Mouse (Mus musculus): ENCODE results near the gene Vcan.

Gene Vcan

DNA sequence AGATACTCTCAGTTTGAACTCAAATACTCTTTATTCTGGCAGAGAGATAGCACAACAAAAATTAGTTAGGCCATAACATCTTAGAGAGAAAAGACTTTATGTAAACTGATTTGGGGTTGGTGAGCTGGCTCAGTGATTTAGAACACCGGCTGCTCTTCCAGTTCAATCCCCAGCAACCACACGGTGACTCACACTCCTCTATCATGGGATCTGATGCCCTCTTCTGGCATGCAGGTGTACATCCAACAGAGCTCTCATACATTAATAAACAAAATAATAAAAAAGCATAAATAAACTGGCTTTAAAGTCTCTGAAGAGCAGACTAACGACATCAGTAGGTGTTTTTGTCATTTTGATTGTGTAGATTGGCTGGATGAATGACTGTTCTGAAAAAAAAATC is 21.8 kb downstream of the Vcan start:
- DNase-seq (ENCODE audit: low spot score), result no peak

DNA sequence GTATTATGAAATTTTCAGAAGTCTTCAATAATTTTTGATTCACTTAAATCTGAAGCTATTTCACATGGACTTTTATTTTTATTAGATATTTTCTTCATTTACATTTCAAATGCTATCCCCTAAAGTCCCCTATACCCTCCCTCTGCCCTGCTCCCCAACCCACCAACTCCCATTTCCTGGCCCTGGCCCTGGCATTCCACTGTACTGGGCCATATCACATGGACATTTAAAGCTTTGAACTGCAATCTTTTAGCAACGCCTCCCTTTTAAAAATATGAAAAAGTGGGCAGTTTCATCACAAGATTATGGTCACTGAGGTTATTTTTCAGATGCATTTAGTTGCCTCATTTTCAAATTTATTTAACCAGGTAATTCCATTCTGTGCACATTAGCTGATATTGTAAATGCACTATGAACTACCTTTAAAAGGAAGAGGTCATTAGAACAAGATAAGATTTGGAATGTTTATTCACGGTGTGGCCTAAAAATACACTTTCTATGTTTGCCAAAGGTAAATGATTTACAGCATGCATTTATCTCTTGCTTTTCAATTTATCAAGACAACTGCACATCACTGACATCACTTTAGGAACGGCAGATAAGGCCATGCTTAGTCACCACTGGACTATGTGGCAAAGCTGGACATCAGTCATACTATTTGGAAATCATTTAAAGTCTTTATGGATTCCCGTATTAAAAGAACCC is 32.7 kb downstream of the Vcan start:
- no peak for DNase-seq (ENCODE audit: low spot score)

GRCm38 (mm10) chr13:89708151-89708927 is 34.0 kb downstream of the Vcan start:
- DNase-seq (ENCODE audit: low spot score), result no peak

DNA sequence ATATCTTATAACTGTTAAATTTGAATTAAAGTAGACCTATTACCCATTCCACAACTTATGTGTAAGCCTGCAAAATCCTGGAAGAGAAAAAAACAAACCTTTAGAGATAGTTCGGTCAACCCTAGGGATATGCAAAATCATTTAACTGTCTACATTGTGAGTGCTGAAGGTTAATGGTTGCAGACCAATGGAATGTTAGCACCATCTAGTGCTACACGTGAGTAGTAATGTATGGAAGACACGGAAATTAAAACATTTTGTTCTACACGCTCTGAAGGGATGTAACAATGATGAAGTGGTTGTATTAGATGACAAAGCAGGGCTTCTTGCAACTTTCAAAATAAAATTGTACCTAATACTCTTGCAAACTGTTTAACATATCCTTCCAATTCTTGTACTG is 39.9 kb downstream of the Vcan start:
- no peak for DNase-seq (ENCODE audit: low spot score)

GRCm38 (mm10) chr13:89699998-89700555 is 42.2 kb downstream of the Vcan start:
- DNase-seq (ENCODE audit: low spot score), result no peak

DNA sequence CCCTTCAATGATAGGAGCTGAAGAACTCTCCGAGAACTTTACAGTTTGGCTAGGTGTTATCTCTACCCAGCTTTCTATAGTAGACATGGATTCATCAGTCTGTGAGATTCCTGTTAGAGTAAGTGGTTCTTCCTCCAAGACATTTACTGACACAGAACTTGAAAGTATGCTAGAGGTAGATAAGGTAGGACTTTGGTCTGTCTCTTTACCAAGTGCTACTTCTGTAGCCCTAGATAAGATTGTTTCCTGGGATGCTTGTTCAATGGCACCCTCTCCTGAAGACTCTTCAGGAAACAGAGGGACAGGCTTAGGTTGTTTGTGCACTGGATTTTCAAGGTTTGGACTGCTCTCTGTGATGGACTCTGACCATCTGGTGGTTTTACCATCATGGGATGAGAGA is 49.7 kb downstream of the Vcan start:
- DNase-seq (ENCODE audit: low spot score), result no peak

DNA sequence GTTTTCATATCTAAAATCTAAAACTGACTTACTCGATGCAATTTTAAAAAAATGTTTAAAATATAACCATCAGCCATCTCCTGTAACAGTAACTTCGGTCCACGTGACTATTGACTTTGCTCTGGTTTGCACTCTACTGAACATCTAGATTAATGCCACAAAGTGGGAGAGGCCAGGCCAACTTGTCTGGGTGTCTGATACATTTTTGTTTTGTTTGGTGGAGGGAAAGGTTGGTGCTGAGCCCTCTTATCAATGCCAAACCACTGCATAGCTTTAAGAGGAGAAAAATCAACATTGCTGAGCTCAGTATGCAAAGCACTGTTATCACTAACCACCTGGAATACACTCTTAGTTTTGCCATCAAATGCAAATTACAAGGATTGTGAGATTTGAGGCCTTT is 58.8 kb downstream of the Vcan start:
- DNase-seq (ENCODE audit: low spot score), result no peak

DNA sequence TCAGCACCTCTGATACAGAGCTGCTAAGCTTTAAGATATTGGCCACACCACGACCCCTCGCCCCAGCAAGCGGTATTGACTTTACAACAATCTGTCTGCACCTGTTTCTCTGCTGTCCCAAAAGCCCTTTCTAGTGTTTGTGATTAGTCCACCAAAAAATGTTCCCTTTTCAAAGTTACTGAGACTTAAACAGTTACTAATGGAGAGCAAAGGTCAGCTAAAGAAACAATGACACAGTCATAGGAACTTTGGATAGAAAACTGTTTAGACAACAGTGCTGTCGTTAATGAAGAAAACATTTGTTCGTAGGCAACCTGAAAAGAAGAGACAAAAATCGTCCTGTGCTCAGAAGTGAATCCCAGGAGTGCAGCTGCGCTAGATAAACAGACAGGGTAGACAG is 60.1 kb downstream of the Vcan start:
- no peak for DNase-seq (ENCODE audit: low spot score)

- DNase-seq (ENCODE audit: low spot score), result no peak
Measured at GRCm38 (mm10) chr13:89679756-89680155, 62.6 kb downstream of the Vcan start.

DNA sequence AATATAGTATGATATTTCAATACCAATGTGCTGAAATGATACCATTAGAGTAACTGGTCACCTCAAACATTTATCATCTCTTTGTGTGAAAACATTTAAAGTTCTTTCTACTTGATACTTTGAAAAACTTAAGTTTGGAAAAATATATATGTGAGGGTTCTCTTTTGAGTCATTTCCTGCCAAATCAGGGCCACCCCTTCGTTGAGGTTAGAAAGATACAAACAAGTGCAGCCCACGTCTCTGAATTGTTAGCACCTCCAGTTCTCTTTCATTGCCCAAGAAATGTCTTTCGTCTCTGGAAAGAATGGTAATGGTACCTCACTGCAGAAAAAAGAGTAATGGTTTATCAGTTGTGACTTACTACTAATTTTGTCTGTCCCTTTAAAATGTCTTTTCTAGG is 71.8 kb downstream of the Vcan start:
- no peak for DNase-seq (ENCODE audit: low spot score)

- DNase-seq (ENCODE audit: low spot score), result no peak
Measured at GRCm38 (mm10) chr13:89668981-89669880, 73.1 kb downstream of the Vcan start.

DNA sequence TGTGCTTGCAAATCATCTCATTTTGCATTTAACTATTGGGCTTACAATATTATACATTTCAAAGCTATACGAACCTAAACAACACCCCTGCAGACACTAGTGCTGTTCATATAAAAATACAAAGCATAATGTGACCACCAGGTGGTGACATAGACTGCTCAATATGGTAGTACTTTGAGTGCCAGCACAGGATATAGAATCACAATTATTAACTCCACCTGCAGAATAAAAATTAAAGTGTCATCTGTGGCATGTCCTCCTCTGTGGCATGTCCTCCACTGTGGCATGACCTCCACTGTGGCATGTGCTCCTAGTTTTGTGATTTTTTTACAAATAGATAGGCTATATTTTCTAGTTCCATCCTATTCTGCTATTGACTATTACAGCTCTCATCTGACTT is 74.2 kb downstream of the Vcan start:
- DNase-seq (ENCODE audit: low spot score), result peak; percentile 48

- DNase-seq (ENCODE audit: low spot score), result no peak
Measured at GRCm38 (mm10) chr13:89661688-89662087, 80.6 kb downstream of the Vcan start.

GRCm38 (mm10) chr13:89657046-89657445 is 85.3 kb downstream of the Vcan start:
- no peak for DNase-seq (ENCODE audit: low spot score)

DNA sequence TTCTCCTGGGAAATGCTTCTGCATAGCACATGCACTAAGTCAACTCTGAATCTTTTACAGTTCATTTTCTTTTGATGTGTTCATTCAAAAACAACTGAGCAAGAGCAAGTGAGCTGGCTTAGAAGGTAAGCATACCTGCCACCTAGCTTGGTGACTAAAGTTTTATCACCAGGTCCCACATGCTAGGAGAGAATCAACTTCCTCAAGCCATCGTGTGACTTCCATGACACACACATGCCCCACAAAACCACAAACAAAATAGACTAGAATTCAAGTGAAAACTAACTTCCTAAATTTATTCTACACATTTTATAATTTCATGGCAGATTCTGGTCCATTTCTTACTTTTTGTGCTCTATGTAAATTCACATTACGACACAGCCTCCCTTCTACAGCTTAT is 89.0 kb downstream of the Vcan start:
- DNase-seq (ENCODE audit: low spot score), result no peak

DNA sequence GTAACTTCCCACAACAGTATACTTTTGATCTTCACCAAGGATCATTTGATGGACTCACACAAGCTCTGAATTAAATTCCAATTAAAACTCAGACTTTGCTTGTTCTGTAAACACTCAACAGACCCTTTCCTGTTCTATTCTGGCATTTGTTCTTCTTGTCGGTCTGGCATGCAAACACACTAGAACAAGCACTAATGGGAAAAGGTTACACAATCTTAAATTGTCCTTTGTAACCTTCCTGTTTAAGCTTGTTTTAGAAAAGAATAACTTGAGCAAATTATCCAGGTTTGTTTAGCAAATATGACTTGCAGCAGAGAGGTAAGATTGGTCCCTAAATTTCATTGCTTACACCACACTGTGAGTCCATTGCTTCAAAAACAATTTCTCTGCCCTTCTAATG is 89.5 kb downstream of the Vcan start:
- DNase-seq (ENCODE audit: low spot score), result no peak

- no peak for DNase-seq (ENCODE audit: low spot score)
Measured at GRCm38 (mm10) chr13:89645589-89645988, 96.7 kb downstream of the Vcan start.

- DNase-seq (ENCODE audit: low spot score), result no peak
Measured at GRCm38 (mm10) chr13:89637012-89637411, 105.3 kb downstream of the Vcan start.

- peak; percentile 43 for DNase-seq (ENCODE audit: low spot score)
Measured at GRCm38 (mm10) chr13:89634137-89634683, 108.1 kb downstream of the Vcan start.

GRCm38 (mm10) chr13:89619064-89619463 is 123.2 kb downstream of the Vcan start:
- DNase-seq (ENCODE audit: low spot score), result no peak

- no peak for DNase-seq (ENCODE audit: low spot score)
Measured at GRCm38 (mm10) chr13:89607399-89607798, 134.9 kb downstream of the Vcan start.
